Mouse (Mus musculus) 3134 (cell line): ENCODE data around the gene Hrct1.

Experiments
- DNase-seq: peaks from one replicate; pipeline ENCODE4 v3.0.0-alpha.2; 2011; ENCODE audit warnings: low spot score; ENCODE audit not compliant: insufficient read length; ENCODE audit errors: extremely low read depth

The Hrct1 gene

DNA sequence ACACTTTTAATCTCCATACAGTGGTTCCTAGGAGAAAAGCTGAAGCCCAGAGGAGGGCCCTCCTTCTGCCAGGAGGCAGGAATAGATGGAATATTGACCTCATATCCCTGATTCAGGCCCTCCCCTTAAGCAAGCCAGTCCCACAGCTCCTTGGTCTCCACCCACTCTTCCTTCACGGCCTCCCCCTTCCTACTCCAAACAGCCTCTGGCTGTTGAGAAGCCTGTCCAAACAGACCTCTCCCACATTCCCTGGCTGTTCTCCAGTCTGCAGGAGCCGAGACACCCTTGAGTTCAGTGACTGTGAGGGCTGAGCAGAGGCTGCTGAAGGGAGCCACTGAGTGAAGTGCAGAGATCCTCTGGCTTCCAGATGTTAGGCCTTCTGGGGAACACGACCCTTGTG is at the start of gene Hrct1:
Gene Hrct1 (plus strand): TSS at position 194 of the 400 bp plus-strand sequence.
- DNase-seq, result peak; percentile 79

DNA sequence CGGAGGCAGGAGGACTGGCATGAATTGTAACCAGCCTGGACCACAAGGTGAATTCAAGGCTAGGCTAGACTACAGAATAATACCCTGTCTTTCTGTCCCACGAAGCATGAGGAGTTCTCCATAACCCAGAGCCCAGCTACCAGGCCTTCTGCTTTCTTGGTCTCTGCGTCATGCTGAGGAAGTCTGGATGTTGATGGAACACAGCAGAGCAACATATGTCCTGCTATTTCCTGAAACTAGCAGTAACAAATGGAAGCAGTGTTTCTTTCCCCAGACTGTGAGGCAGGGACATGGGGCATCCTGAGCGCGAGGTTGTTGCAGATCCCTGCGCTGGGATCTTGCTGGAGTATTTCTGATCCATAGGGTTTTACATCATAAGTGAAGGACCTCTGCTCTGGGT is 48.4 kb upstream of the Hrct1 start:
- no peak for DNase-seq

DNA sequence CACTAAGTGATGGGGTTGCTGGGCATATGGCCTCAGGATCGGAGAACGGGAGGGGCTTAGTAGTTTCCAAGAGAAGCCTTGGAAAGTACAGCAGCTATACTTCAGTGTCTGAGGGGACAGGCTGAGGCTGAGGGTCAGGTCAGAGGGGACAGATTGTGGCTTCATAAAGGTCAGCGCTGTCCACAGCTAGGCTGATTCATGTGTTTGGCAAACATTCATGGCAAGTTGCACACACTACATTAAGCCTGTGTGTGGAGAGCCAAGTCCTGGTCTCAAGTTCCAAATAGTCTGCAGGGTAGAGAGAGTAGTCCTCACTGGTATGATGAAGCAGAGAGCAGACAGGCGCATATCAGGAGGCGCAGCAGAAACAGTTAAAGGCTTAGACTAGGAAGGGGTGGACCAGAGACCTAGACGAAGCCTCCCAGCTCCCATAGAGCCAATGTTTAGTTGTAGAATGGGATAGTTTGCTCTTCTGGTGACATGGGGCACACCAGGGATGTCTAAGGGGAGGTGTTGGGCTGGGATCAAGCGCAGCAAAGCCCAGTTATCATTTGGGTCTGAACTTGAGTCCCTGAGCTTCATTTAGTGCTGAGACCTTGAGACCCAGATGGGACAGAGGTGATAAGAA is 47.5 kb upstream of the Hrct1 start:
- DNase-seq, result no peak

DNA sequence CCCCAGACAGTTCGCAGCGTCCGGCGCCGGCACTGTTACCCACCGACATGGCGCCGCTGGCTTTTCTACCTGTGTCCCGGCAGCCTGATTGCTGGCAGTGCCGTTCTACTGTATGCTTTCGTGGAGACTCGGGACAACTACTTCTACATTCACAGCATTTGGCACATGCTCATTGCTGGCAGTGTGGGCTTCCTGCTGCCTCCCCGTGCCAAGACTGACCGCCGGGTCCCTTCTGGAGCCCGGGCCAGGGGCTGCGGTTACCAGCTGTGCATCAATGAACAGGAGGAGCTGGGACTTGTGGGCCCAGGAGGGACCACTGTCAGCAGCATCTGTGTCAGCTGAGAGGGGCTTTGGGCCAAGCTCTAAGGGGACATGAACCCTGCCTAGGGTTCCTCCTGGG is 37.0 kb upstream of the Hrct1 start:
- DNase-seq, result no peak

DNA sequence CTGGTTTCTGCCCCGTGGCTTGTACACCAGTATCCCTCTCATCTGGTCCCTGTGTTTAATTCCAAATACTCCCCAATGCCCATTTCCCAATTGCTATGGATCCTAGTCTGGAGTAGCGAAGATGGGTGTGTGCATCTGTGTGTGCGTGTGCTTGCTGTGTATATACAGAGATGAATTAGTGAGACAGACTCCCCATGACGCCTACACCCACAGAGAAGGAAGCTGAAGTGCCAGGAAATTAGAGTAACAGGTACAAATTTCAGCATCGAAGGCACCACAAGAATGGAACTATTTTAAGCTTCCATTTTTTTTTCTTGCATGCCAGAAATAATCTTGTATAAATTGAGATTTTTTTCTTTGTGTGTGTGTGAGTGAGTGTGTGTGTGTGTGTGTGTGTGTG is 36.0 kb upstream of the Hrct1 start:
- no peak for DNase-seq

DNA sequence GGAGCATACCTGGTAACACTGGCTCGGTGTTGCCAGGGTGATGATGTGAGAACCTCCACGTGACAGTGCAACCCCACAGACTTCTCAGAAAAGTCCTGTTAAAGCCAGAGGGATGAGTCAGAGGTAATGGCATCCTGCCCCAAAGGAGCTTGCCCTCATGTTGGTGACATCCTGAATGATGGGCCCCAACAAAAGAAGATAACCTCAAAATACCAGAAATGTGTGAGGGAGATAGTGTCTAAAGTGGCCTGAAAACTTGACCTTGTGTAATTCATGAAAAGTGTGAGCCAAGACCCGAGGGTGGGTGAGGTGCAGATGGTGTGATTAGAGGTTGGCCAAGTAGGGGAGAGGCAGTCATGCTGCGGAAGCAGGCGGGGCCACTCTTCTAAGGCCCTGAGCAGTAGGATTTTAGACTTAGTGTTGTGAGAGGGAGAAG is 33.2 kb upstream of the Hrct1 start:
- DNase-seq, result peak; percentile 46

DNA sequence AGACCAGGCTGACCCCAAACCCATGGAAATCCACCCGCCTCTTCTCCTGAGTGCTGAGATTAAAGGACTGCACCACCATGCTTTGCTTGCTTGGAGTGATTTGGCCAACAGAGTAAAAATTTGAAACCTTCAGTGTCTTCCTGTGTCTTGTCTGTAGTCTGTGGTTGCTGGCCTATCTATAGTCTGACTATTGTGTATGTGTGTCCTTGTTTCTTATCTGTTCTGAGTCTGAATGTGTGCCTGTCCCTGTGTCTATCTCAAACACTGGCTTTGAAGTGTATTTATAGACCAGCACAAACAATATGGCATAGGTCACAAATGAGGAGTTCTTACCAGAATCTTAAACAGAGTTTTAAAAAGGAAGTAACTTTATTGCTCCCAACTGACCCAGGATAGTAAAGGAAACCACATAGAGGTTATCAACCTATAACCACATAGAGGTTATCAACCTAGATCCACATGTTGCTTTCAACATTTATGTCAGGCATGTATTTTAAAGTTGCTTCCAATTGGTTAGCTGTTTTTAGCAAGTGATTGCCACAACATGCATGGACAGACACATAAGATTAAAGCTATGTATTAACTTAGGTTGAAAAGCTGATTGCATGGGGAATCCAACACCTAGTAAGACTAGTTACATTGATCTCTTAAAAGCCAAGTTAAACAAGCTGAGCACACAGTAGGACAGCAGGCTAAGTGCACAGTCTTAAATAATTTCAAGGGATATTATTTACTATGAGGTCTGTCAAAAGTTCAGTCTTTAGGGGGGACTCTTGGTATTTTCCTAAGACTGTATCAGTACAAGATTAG is 32.3 kb upstream of the Hrct1 start:
- no peak for DNase-seq

DNA sequence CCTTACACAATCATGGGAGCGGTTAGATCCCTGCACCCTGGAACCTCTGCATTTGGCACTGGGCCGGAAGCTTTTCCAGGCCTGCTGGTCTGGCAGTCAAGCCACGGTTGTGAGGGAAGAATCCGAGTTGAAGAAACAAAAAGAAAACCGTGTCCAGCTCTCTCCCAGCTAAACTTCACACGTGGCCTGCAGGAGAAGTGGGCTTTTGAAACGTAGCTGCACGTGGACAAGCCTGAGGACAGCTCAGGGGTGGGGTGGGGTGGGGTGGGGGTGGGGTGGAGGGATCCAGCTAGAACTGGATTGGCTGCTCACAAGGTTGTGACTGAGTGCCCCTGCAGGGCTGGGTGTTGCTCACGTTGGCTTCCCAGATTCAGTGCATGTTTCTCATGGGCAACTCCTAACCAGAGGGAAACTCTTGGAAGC is 31.7 kb upstream of the Hrct1 start:
- DNase-seq, result no peak

DNA sequence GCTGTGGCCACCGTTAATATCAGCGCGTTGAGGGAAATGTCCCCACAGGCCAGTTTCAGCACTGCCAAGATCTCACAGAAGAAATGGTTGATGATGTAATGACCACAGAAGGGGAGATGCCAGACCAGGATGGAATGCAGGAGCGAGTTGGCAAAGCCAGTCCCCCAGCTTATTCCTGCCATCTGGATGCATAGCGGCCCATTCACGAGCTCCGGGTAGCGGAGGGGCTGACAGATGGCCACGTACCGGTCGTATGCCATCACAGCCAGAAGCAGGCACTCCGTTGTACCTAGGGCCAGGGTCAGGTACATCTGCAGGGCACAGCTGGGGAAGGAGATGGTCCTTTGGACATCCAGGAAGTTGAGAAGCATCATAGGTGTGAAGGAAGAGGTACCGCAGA is 30.4 kb upstream of the Hrct1 start:
- peak; percentile 36 for DNase-seq

DNA sequence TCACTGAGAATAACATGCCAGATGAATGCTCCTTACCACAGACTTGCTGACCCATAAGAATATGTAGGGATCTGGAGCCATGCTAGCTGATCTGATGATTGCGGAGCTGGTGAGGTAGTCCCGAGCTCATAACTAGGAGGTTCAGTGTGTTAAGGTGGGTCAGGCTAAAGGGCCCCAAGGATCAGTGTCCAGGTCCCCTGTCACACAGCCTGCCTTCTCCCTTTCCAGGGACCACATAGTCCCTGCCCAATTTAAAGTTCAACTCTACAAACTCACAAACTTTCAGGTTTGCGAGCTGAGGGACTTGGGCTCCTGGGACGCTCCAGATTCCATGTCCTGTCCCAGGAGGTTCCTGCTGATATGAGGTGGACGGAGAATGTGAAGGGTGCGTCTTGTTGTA is 26.3 kb upstream of the Hrct1 start, which contains the start of gene Olfr70:
Gene Olfr70 (minus strand): TSS at position 101 of the 400 bp plus-strand sequence.
- DNase-seq, result no peak

DNA sequence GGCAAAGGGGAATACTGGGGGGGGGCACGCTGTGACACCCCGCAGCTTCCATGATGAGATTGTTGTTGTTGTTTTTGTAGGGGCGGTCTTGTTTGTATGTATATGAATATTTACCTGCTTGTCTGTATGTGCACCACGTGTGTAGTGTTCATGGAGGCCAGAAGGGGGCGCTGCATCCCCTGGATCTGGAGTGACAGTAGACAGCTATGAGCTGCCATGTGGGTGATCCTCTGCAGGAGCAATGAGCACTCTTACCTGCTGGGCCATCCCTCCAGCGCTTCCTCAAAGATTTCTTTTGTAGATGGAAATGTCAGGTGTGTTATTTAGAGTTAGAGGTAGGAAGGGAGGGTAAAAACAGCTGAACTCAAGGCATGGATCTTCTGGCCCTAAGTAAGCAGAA is 23.5 kb upstream of the Hrct1 start:
- DNase-seq, result no peak

DNA sequence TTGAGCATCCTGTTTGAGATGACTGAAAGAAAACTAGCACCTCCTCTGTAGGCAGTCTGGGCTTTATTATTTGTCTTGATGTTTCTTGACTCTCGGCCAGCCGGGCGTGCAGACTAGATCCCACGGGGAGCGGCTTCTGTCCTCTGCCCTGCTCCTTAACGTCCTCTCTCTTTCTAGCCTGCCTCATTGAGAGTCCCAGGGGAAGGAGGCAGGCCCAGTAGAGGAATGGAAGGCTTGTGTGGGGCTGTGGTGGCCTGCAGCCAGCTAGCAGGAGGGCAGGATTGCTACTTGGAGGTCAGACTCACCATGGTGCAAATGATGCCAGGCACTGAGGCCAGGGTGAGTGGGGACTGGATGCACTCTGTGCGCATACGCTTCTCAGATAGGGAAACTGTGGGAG is 23.1 kb upstream of the Hrct1 start:
- DNase-seq, result no peak

DNA sequence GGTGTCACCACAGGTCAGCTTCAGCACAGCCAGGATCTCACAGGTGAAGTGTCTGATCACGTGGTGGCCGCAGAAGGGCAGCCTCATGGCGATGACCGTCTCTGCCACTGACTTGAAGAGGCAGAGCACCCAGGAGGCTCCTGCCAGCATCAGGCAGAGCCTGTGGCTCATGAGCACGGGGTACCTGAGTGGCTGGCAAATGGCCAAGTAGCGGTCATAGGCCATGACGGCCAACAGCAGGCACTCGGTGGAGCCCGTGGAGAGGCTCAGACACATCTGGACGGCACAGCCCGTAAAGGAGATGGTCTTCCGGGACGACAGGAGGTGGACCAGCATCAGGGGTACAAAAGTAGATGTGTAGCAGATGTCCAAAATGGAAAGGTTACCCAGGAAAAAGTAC is 21.0 kb upstream of the Hrct1 start:
- no peak for DNase-seq

DNA sequence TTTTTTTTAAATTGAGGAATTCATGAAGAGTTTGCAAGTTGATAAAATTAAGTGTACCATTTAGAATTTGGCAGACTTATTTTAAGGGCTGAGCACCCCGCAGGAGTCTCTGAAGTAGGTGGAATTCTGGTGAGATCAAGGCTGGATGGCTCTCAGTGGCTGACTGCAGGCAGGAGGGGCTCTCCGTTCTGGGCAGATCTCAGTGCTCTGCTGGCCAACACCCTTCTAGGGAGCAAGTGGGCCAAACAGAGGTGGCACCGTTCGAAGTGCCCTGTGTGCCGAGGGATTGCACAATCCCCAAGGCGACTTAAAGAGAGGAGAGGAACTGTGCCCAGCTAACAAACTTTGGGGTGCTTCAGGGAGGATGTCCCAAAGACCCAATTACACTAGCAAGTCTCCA is 17.1 kb upstream of the Hrct1 start, which contains the start of gene Olfr71:
Gene Olfr71 (minus strand): TSS at position 387 of the 400 bp plus-strand sequence.
- DNase-seq, result no peak

DNA sequence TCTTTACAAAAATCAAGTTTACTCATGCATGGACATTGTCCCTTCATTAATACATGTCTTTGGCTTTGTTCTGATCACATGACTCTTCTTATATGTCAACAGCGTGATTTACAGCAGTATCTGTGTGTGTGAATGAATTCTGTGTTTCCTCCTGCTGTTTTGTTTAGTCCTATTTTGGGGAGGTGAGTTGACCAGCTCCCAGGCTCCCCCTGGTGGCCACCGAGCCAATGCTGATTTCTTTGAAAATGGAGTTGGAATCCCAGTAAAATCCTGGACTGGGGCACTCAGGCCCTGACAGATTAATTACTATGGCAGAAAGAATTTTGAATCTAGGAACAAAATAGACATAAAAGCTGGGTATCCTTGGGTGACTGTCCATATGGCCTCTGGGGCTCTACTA is 15.2 kb upstream of the Hrct1 start:
- DNase-seq, result peak; percentile 44

DNA sequence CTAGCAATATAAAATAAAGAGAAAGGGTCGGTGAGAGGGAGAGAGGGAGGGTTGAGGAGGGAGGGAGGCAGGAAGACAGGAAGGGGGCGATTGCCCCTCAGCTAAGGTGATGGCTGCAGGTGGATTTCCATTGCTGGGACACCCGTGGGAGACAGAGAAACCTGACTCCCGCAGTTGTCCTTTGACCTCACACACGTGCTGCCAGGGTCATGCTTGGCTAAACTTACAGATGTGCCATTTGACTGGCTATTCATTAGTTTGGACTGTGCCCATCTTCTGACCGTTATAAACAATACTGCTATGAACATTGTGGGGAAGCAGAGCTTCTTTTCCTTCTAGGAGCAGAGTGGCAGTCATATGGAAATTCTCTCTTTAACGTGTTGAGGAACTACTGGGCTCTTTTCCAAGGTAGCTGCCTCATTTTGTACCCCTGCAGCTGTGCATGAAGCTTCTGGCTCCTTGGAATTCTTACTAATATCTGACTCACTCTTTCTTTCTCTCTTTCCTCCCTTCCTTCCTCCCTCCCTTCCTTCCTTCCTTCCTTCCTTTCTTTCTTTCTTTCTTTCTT is 13.3 kb upstream of the Hrct1 start:
- no peak for DNase-seq

DNA sequence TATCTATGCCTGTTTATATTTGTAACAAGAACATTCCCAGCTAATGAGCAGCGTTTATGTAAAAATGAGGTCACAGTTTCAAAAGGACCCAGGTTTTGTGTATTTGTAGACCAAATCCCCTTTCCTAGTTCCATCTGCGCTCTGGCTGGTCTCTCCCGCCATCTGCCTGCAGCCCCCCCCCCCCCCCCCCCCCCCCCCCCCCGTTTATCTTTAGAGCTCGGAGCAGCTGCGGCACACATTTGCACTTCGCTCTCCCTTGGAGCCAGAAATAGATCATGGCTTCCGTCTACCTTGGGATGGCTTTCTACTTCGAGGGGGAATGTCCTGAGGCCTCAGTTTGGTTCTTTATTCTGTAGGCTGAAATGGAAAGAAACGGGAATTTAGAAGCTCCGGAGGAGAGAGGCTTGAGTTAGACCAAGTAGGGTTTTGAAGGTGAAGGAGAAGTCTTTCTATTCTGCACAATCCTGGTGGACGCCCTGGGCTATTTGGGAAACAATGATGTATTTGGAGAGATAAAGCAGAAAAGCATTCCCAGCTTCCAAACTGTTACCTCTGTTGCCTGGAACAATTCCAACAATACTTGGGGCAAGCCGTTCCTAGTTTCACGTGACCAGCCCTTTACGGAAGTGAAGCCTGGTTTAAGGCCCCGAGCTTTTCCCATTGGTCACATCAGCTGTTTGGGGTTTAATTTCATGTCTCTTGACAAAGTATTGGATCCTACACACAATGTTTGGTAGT is 6.3 kb upstream of the Hrct1 start:
- DNase-seq, result no peak

DNA sequence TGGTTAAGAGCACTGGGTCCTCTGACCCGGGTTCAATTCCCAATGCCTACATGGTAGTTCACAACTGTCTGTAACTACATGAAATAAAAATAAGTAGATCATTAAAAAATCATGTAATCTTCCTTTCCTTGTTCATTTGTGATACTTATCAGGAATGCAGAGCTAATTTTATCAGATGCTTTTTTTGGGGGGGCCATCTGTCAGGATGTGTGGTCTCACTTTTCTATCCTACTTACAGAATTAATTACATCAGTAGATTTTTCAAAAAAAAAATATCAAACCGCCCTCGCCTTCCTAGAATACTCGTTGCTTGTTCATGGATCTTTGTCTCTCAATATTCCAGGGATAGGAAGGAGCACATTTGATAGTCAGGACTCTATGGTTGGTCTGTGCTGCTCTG is 4.8 kb upstream of the Hrct1 start:
- no peak for DNase-seq

DNA sequence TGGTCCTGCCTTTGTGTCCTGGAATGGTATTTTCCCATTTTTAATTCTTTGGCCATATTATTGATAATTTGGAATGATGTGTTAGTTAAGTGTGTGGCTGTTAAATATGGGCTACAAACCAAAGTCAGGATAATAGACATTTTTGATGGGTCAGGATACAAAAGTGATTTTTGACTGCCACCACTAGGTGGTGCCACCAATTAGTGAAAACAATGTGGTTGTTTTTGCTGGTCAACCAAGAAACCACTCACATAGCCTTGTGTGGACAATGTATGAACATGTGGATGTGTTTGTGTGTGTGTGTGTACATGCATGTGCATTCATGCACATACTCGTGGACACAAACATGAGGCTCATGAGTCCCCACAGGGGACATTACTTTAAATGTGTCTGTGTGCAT is 2.2 kb upstream of the Hrct1 start:
- no peak for DNase-seq

DNA sequence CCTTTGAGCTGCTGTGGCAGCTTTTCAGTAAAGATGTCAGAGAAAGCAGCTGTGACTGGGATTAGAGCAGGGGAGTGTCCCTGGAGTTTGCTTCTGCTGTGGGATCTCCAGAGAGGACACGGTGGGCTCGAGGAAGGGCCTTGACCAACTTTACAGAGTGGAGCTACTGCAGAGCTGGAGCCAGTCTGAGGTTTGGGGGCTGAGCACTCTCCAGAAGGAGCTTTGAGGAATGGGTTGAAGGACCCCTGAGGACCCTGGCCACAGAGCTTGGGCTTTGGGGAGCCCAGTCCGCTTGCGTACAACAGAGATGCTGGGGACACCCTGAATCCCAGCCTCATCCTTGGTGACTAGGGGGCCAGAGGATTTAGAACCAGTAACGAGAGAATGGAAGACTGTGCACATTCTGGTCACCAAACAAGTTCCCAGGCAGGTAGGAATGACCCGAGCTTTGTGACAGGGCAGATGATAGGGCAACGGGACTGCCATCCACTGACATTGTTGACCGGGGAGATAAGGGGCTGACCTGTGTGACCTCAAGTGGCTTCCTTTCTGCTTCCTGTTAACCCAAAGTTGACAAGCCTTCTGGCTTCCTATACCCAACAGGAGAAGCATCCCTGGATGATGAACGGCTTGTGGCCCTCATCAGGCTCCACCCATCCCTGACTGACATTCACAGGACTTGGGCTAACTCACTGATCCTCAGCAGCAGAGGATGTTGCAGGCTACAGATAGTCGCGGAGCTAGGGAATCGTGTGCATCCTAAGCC is 577 bp upstream of the Hrct1 start:
- DNase-seq, result no peak
